Mouse (Mus musculus) C2C12 (cell line): ENCODE results near the gene Wwc2. TPM values are rescaled to one million over a fixed set of nuclear protein-coding genes. Genes with fewer than 3 reads are reported as not detected.

Experiments used
- H3K27me3 ChIP-seq: one replicate; pipeline ENCODE4 v1.6.1; 2011; ENCODE audit not compliant: control insufficient read depth, insufficient read depth, insufficient read length
- H3K36me3 ChIP-seq: one replicate; pipeline ENCODE4 v1.6.1; 2011; ENCODE audit not compliant: control insufficient read depth, insufficient read depth
- H3K4me3 ChIP-seq: one replicate; pipeline ENCODE4 v1.5.1; 2011; ENCODE audit warnings: mild to moderate bottlenecking, control low read depth; ENCODE audit not compliant: poor library complexity, insufficient read depth, severe bottlenecking
- H3K79me2 ChIP-seq: one replicate; pipeline ENCODE4 v1.6.1; 2011; ENCODE audit not compliant: control insufficient read depth, insufficient read depth
- H3K79me3 ChIP-seq: one replicate; pipeline ENCODE4 v1.6.1; 2011; ENCODE audit warnings: low read depth, control low read depth
- H3ac ChIP-seq: one replicate; pipeline ENCODE3; 2011; ENCODE audit warnings: low read depth; ENCODE audit not compliant: control insufficient read depth, insufficient read length
- CEBPB ChIP-seq: IDR thresholded peaks from one replicate; pipeline ENCODE4 v1.6.1; 2011; ENCODE audit warnings: low read depth, mild to moderate bottlenecking, control low read depth, moderate library complexity
- CTCF ChIP-seq: IDR thresholded peaks from one replicate; pipeline ENCODE4 v1.5.1; 2011; ENCODE audit not compliant: control insufficient read depth, insufficient read depth, insufficient read length
- FOSL1 ChIP-seq: IDR thresholded peaks from one replicate; pipeline ENCODE4 v1.8.0; 2011; ENCODE audit warnings: mild to moderate bottlenecking, low read length; ENCODE audit not compliant: poor library complexity, insufficient read depth, severe bottlenecking
- MAX ChIP-seq: IDR thresholded peaks from one replicate; pipeline ENCODE4 v1.6.1; 2011; ENCODE audit warnings: mild to moderate bottlenecking, control low read depth
- MYOD1 ChIP-seq: IDR thresholded peaks from one replicate; pipeline ENCODE4 v1.6.1; 2011; ENCODE audit warnings: low read depth; ENCODE audit not compliant: control insufficient read depth, insufficient read length
- MYOG ChIP-seq: IDR thresholded peaks from one replicate; pipeline ENCODE4 v1.6.1; 2011; ENCODE audit not compliant: control insufficient read depth, insufficient read length; ENCODE audit errors: extremely low read depth
- USF1 ChIP-seq: IDR thresholded peaks from one replicate; pipeline ENCODE4 v1.6.1; 2011; ENCODE audit warnings: low read depth, mild to moderate bottlenecking, control low read depth, moderate library complexity
- polyA plus RNA-seq: library from polyadenylated mRNA; unstranded; fragments of >200 nt; fragmentation: generic; extraction: Trizol; gene quantifications from one replicate; pipeline ENCODE4 v1.2.1, GENCODE M21; 2012; ENCODE audit warnings: missing spikeins

Gene Wwc2
- polyA plus RNA-seq, 1 experiment, result 15.3 TPM

DNA sequence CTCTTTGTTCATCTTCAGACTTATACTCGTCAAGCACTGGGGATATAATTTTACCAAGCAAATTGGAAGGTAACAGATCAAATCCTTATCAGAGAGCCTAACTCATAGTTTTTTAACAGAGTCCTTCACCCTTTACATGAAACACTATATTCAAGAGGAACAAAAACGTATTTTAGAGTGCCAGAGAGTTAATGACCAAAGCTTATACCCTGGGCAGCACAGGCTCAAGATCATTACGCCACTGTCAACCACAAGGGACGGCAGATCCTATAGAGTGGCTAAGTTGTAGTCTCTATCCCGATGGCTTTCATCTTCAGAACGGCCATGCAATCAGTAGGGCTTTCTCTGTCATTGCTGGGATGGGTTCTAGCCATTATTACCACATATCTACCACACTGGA is 168.9 kb downstream of the Wwc2 start, which contains the start of gene Cldn24:
TSS of gene Cldn24 (plus strand) at position 301 of the 400 bp plus-strand sequence.
- TF ChIP-seq USF1 (no peak), MYOG (no peak), MYOD1 (no peak), CEBPB (no peak), MAX (no peak), FOSL1 (no peak), CTCF (no peak)
- no peak within 1 kb of the TSS for H3K4me3 ChIP-seq

DNA sequence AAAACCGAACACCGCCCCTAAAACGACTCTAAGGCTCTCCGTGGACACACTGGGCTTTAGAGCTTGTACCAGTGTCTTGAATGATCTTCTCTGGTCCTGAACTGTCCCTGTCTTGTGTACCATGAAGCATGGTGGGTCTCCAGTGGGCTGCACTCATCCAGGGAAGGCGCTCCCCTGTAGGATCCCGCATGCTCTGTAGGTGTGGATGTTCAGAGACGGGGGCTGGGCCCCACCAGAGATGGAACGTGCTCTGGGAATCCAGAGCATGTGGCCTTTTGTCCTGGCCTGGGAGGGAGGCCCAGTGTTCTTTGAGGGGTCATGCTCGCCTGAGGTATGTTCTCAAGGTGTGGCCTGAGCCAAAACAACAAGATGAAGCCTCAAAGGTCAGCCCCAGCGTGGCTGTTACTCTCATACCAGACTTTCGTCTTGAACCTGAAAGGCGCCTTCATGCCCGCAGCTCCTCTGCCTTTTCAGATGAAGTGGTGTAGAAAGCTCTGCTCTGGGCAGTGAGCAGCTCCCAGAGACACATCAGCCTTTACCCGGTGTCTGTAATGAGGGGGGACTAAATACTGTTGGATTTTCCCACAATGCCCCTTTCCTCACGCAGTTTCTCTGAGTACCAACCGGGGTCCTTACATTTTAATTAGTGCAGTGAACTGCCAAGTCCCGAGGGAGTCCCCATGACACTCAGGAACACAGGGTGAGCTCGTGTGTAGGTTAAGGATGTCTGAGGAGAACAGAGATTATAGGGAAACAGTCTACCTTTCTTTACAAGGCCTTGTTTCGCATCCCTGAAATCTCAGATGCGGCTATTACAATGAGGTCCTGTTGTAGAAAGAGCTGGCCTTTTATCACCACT is 169.6 kb downstream of the Wwc2 start:
- Histone ChIP-seq H3K79me2 (no peaks in the 10 kb centered on the region), H3K36me3 (no peaks in the 10 kb centered on the region), H3ac (no peak overlapping the region), H3K27me3 (no peaks in the 10 kb centered on the region), H3K79me3 (no peaks in the 10 kb centered on the region), H3K4me3 (no peak overlapping the region)
- TF ChIP-seq USF1 (no peak), FOSL1 (no peak), MAX (no peak), CTCF (no peak), MYOD1 (no peak)

More for the DNA sequence above, 168.9 kb downstream of the Wwc2 start, which contains the start of gene Cldn24:
- Histone ChIP-seq H3ac (no peak within 1 kb of the TSS), H3K36me3 (peaks cover 3% of the 10 kb centered on the region), H3K79me2 (no peaks in the 10 kb centered on the region), H3K27me3 (no peaks in the 10 kb centered on the region), H3K79me3 (no peaks in the 10 kb centered on the region)

DNA sequence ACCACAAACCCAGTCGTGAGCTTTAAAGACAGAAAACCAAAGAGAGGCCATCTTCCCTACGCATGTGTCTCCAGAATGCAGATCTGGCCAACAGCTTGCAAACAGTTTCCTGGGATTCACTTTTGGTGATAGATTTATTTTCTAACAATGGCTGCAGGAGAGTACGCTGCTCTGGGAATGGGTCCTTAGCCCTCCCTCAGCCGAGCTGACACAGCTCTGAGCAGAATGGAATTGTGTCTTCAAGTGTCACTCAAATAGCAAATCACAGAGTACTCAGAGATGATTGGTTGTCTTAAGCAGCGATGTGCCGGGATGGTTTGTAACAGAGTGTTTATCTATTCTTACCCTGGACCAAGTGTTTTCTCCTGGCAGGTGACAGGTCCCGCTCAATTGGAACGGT is 171.7 kb downstream of the Wwc2 start:
- Histone ChIP-seq H3K79me2 (no peaks in the 10 kb centered on the region), H3K27me3 (no peaks in the 10 kb centered on the region), H3K4me3 (no peak overlapping the region), H3K79me3 (no peaks in the 10 kb centered on the region), H3K36me3 (no peaks in the 10 kb centered on the region), H3ac (no peak overlapping the region)
- no peak for TF ChIP-seq FOSL1
- no peak for TF ChIP-seq CTCF
- no peak for TF ChIP-seq MYOG
- no peak for TF ChIP-seq MAX
- TF ChIP-seq CEBPB, result no peak
- no peak for TF ChIP-seq MYOD1
- no peak for TF ChIP-seq USF1

DNA sequence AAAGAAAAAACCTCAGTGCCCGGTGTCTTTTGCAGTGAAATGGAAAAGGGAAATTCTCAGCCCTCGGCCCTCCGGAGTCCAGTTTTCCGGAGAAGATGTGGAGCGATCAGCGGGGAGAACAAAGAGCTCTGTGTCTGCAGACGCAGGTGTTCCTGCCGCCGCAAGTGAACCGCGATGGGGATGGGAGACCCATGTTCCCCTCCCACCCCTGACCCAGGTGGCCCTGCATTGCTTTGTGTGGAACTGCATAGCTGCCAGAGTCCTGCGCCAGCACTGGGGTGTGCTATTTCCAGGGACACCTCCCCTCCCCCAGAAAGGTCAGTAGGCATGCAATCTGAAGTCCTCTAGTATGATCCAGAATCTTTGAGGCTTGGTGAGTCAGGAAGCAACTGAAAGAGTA is 179.5 kb downstream of the Wwc2 start:
- no peaks in the 10 kb centered on the region for H3K79me3 ChIP-seq
- H3K36me3 ChIP-seq, result no peaks in the 10 kb centered on the region
- no peaks in the 10 kb centered on the region for H3K27me3 ChIP-seq
- no peaks in the 10 kb centered on the region for H3K79me2 ChIP-seq
- no peak overlapping the region for H3K4me3 ChIP-seq
- TF ChIP-seq MAX (no peak), USF1 (no peak), FOSL1 (no peak), MYOG (no peak), CTCF (no peak), MYOD1 (no peak), CEBPB (no peak)
- H3ac ChIP-seq, result no peak overlapping the region

DNA sequence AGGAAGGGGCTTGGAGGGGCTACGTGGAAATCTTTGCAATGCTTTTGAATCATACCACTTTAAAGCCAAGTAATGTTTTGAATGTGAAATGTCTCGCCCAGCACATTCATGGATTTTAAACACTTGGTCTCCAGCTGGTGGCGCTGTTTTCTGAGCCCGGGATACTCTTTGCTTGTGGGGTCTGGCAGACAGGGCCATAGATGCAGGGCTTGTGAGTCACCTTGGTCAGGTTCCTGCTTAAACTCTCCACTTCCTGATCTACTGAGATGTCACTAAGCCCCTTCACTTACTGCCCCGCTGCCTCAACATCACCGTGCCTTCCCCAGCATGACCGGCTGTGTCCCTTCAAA is 180.1 kb downstream of the Wwc2 start:
- Histone ChIP-seq H3K36me3 (no peaks in the 10 kb centered on the region), H3K27me3 (no peaks in the 10 kb centered on the region), H3K79me3 (no peaks in the 10 kb centered on the region), H3K4me3 (no peak overlapping the region), H3K79me2 (no peaks in the 10 kb centered on the region), H3ac (no peak overlapping the region)
- no peak for TF ChIP-seq FOSL1
- no peak for TF ChIP-seq MAX
- no peak for TF ChIP-seq MYOD1
